ENCODE assay signal across 16 mouse cellular contexts in the genomic region with DNA sequence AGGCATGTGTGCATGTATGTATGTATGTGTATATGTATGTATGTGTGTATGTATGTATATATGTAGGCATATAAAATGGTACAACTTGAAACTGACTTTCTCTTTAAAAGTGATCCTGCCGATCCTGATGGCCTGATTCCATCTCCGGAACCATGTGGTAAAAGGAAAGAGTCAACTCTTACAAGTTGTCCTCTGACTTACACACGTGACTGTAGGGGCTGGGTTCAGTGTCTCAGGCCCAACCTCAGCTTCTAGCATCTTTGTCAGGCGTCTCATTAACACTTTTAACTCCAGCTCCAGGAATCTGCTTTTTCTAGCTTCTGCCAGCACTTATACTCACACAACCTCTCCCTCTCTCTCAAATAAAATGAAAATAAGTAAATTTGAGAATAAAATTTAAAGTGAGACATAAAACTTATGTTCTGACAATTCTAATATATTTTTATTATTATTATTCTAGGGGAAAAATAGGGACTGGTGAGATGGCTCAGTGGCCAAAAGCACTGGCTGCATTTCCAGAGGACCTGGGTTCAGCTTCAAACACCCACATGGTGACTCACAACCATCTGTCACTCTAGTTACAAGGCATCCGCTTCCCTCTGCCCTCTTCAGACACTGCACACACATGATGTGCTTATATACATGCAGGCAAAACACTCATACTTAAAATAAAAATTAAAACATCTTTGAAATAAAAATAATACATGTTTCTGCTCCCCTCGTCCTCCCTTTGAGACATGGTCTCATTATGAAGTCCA. TPM values are rescaled to one million over a fixed set of nuclear protein-coding genes. Genes with fewer than 3 reads are reported as not detected.
DNase-seq lines count a peak whose midpoint lies in the region; ATAC-seq and TF ChIP-seq lines count a peak whose summit lies in the region.
"Had no signal": no experiment of that assay in that cellular context is flagged by ENCODE, and none has a peak within 500 bp of the region (broad histone marks: within the 10 kb centered on the region; RNA-seq: fewer than 3 reads in every experiment).

No protein-coding gene starts in this region.

- ATAC-seq in intestine, embryonic 15.5 days, result no peak
- ATAC-seq: inflammation-experienced regulatory T-cells, adult 6 months; Patski had no signal

- no peaks in the 10 kb centered on the region for H3K79me2 ChIP-seq in myocyte (ENCODE audit: control insufficient read depth, insufficient read depth)

- H3K4me3 ChIP-seq in left cerebral cortex, adult 2 months, result no peak overlapping the region
- H3K4me3 ChIP-seq in myocyte, result no peak overlapping the region
- H3K4me3 ChIP-seq in intestine, embryonic 15.5 days (replicated peaks), result no peak overlapping the region
- no peak overlapping the region for H3K4me3 ChIP-seq in lung, adult 2 months (replicated peaks; ENCODE audit: extremely low read depth, low read depth, low read length)
- H3K4me3 ChIP-seq: heart, embryonic 15.5 days; hindbrain, embryonic 10.5 days; neural tube, embryonic 15.5 days; stomach, embryonic 15.5 days had no signal

- no peaks in the 10 kb centered on the region for H3K9me3 ChIP-seq in intestine, embryonic 15.5 days
- H3K9me3 ChIP-seq: heart, embryonic 15.5 days; hindbrain, embryonic 10.5 days; neural tube, embryonic 15.5 days; stomach, embryonic 15.5 days had no signal

- no peak for TF ChIP-seq CTCF in left cerebral cortex, adult 2 months (IDR thresholded peaks at IDR 0.05)
- no peak for TF ChIP-seq CTCF in lung, adult 2 months (IDR thresholded peaks at IDR 0.05; ENCODE audit: insufficient read depth, low read length)

- H3K27ac ChIP-seq in left cerebral cortex, adult 2 months, result peak overlapping the region; percentile 58; the same call in 1 of the 2 replicates
- no peak overlapping the region for H3K27ac ChIP-seq in intestine, embryonic 15.5 days
- H3K27ac ChIP-seq: heart, embryonic 15.5 days; hindbrain, embryonic 10.5 days; neural tube, embryonic 15.5 days; stomach, embryonic 15.5 days had no signal

- H3K9ac ChIP-seq in intestine, embryonic 15.5 days, result no peak overlapping the region
- H3K9ac ChIP-seq: heart, embryonic 15.5 days; neural tube, embryonic 15.5 days; stomach, embryonic 15.5 days had no signal

- H3K36me3 ChIP-seq in myocyte (ENCODE audit: control insufficient read depth, insufficient read depth), result peaks cover 18% of the 10 kb centered on the region
- H3K36me3 ChIP-seq in intestine, embryonic 15.5 days, result no peaks in the 10 kb centered on the region

- H3K4me2 ChIP-seq in myocyte (ENCODE audit: low read depth), result peak overlapping the region; percentile 70
- no peak overlapping the region for H3K4me2 ChIP-seq in intestine, embryonic 15.5 days (replicated peaks)
- H3K4me2 ChIP-seq: heart, embryonic 15.5 days; neural tube, embryonic 15.5 days; stomach, embryonic 15.5 days had no signal

- DNase-seq in left cerebral cortex, adult 2 months (ENCODE audit: extremely low spot score in 1 of 2, low spot score in 2 of 2), result no peak
- no peak for DNase-seq in left cerebral cortex, adult 11 months (ENCODE audit: low spot score)
- DNase-seq in brain, adult 2 months (ENCODE audit: low read depth, low spot score), result peak; percentile 94
- DNase-seq in cerebellum, postnatal 10 days, result peak; percentile 32 to 47
- no peak for DNase-seq in lung, adult 2 months
- DNase-seq: heart, adult 11 months; lung, postnatal 14 days had no signal

- intact Hi-C loops in left cerebral cortex, adult 2 months (cut with DNase I), result no loop called here

- H3K4me1 ChIP-seq in intestine, embryonic 15.5 days (replicated peaks), result no peaks in the 10 kb centered on the region
- H3K4me1 ChIP-seq in lung, adult 2 months (ENCODE audit: control insufficient read depth, insufficient read depth, low read length), result no peaks in the 10 kb centered on the region
- H3K4me1 ChIP-seq: hindbrain, embryonic 10.5 days; neural tube, embryonic 15.5 days; stomach, embryonic 15.5 days had no signal

- WGBS in intestine, embryonic 15.5 days, result 82% methylated on average over 6 of the region's 6 CpGs
- WGBS in lung, adult 2 months, result 86% methylated on average over 6 of the region's 6 CpGs

- no peaks in the 10 kb centered on the region for H3K27me3 ChIP-seq in myocyte (ENCODE audit: control insufficient read depth, insufficient read depth, insufficient read length)
- H3K27me3 ChIP-seq in intestine, embryonic 15.5 days (replicated peaks), result no peaks in the 10 kb centered on the region
- H3K27me3 ChIP-seq: CH12.LX; heart, embryonic 15.5 days; neural tube, embryonic 15.5 days; Patski; stomach, embryonic 15.5 days had no signal

- TF ChIP-seq POLR2A in myocyte (IDR thresholded peaks at IDR 0.05; ENCODE audit: insufficient read length, low read depth), result no peak
- no peak for TF ChIP-seq POLR2A in lung, adult 2 months (IDR thresholded peaks at IDR 0.05; ENCODE audit: borderline replicate concordance, extremely low read depth, low read depth, low read length)

- no peak overlapping the region for H3ac ChIP-seq in myocyte (ENCODE audit: control insufficient read depth, insufficient read length)

TF ChIP-seq in myocyte, 11 proteins besides CTCF, POLR2A, EP300 and RAD21:
- TF ChIP-seq TCF12 (IDR thresholded peaks at IDR 0.05; ENCODE audit: insufficient read depth, poor library complexity, severe bottlenecking) (no peak), TCF3 (IDR thresholded peaks at IDR 0.05; ENCODE audit: insufficient read length, low read depth) (no peak), MYOG (IDR thresholded peaks at IDR 0.05; ENCODE audit: control insufficient read depth in 1 of 3, insufficient read depth in 1 of 3, insufficient read length in 2 of 3, low read depth in 2 of 3) (no peak), POLR2AphosphoS2 (IDR thresholded peaks at IDR 0.05; ENCODE audit: insufficient read length, low read depth) (no peak), SRF (IDR thresholded peaks at IDR 0.05; ENCODE audit: control insufficient read depth, insufficient read length, low read depth) (no peak), MAX (IDR thresholded peaks at IDR 0.05; ENCODE audit: low read depth) (no peak), MYOD1 (IDR thresholded peaks at IDR 0.05; ENCODE audit: control insufficient read depth in 1 of 3, insufficient read length in 2 of 3, low read depth in 2 of 3) (peak in 1 of 3 experiments; percentile 71), CEBPB (IDR thresholded peaks at IDR 0.05; ENCODE audit: insufficient read depth, poor library complexity, severe bottlenecking) (no peak), USF1 (IDR thresholded peaks at IDR 0.05; ENCODE audit: low read depth) (peak; percentile 51), E2F4 (IDR thresholded peaks at IDR 0.05; ENCODE audit: insufficient read depth) (no peak), REST (IDR thresholded peaks at IDR 0.05; ENCODE audit: insufficient read depth, insufficient read length) (no peak)

RNA-seq across cellular contexts. Expression of a gene that starts 26.0 kb away (rescaled TPM):
- total RNA-seq in left cerebral cortex, adult 2 months (2021), result 10 to 100 TPM; 18.8 to 21.4 TPM
- polyA plus RNA-seq in myocyte (2012; fragmentation: generic; extraction: Trizol), result 11.5 TPM
- polyA plus RNA-seq in intestine, embryonic 15.5 days (2015; fragmentation: Nextera tagmentation; extraction: Ambion mirVana), result 22.7 and 25.8 TPM in 2 replicates
- polyA plus RNA-seq in lung, adult 2 months (2012; rRNA removed), result 20.6 and 24.5 TPM in 2 replicates

Comparison
In these comparisons a context has a peak if more than half of its experiments do, and no peak if none do; other contexts are left out.
1. DNase-seq: peak in brain, adult 2 months (single experiment) and cerebellum, postnatal 10 days (2 of 2); none in left cerebral cortex, adult 2 months (0 of 2), left cerebral cortex, adult 11 months (single experiment) and lung, adult 2 months (single experiment).